Mouse (Mus musculus) embryonic facial prominence, embryonic 11.5 days (tissue): Measurements from ENCODE around the gene Cdc42ep1. TPM values are rescaled to one million over a fixed set of nuclear protein-coding genes. Genes with fewer than 3 reads are reported as not detected.
A peak's percentile ranks its signal among the peaks of the same experiment; 100 is the strongest.

ENCODE experiments used
- ATAC-seq: fragments of 200-750 bp; cut with Nextera tagmentation; replicated peaks from 2 replicates; pipeline ENCODE4 v1.8.0; 2017; ENCODE audit warnings: low read depth; ENCODE audit not compliant: insufficient number of reproducible peaks, low FRiP score, low TSS enrichment
- DNase-seq: peaks from one replicate; pipeline ENCODE4 v3.0.0-alpha.2; 2015; ENCODE audit warnings: low spot score
- H3K27ac ChIP-seq: fragments of 300-500 bp; sonication (generic); replicated peaks from 2 replicates; pipeline ENCODE4 v1.5.1; 2014; ENCODE audit warnings: mild to moderate bottlenecking, low read depth, low read length, control low read depth
- H3K27me3 ChIP-seq: fragments of 300-500 bp; sonication (generic); 2 replicates; pipeline ENCODE4 v1.6.1; 2014; ENCODE audit warnings: mild to moderate bottlenecking, low read length, moderate library complexity, mixed read lengths; ENCODE audit not compliant: control insufficient read depth, insufficient read depth
- H3K36me3 ChIP-seq: fragments of 300-500 bp; sonication (generic); replicated peaks from 2 replicates; pipeline ENCODE4 v1.6.1; 2014; ENCODE audit warnings: low read depth, mild to moderate bottlenecking, low read length, moderate library complexity, mixed read lengths; ENCODE audit not compliant: control insufficient read depth, insufficient read depth
- H3K4me1 ChIP-seq: fragments of 300-500 bp; sonication (generic); 2 replicates; pipeline ENCODE4 v1.6.1; 2014; ENCODE audit warnings: low read length, mixed read lengths; ENCODE audit not compliant: control insufficient read depth, insufficient read depth
- H3K4me2 ChIP-seq: fragments of 300-500 bp; sonication (generic); 2 replicates; pipeline ENCODE4 v1.6.1; 2014; ENCODE audit warnings: low read depth, mild to moderate bottlenecking, control low read depth, low read length, moderate library complexity
- H3K4me3 ChIP-seq: fragments of 300-500 bp; sonication (generic); 2 replicates; pipeline ENCODE4 v1.5.1; 2014; ENCODE audit warnings: low read depth, low read length, control low read depth
- H3K9ac ChIP-seq: fragments of 300-500 bp; sonication (generic); replicated peaks from 2 replicates; pipeline ENCODE4 v1.6.1; 2014; ENCODE audit warnings: mild to moderate bottlenecking, control low read depth, low read length
- H3K9me3 ChIP-seq: fragments of 300-500 bp; sonication (generic); replicated peaks from 2 replicates; pipeline ENCODE4 v1.6.1; 2016; ENCODE audit warnings: mild to moderate bottlenecking, low read length, inconsistent platforms, mixed read lengths; ENCODE audit not compliant: control insufficient read depth
- WGBS: fragments of 180-500 bp; shearing (Covaris S2); extraction: QIAGEN DNeasy Blood & Tissue Kit; methylation state at CpG from one replicate; pipeline ENCODE4 v1.1.7; 2014; 5-methylcytosine and 5-hydroxymethylcytosine counted together
- polyA plus RNA-seq: library from polyadenylated mRNA; unstranded; fragments of >200 nt; fragmentation: Nextera tagmentation; extraction: Ambion mirVana; gene quantifications from 2 replicates; pipeline ENCODE4 v1.2.1, GENCODE M21; 2014

Cdc42ep1 gene
- polyA plus RNA-seq, 1 experiment from 2014 or later: 11.3 TPM

DNA sequence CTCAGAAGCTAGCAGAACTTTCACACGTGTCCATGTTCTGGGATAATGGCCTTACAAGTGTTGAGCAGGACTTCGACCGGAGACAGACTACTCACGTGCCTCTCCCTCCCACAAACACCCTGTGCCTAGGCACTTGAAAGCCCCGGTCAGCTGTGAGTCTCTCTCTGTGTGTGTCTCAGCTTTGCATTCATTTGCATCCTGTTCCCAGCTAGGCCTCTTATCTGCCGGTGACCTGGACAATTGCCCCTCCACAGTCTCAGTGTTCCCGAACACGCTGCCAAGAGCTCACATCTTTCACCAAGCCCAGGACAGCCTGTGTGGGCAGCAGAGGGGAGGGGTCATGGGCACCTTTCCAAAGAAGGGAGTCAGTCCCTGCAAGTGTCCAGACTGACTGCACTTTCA lies 38.9 kb upstream of the Cdc42ep1 start:
- Histone ChIP-seq H3K9me3 (no peaks in the 10 kb centered on the region), H3K4me2 (no peak overlapping the region; the same call in 1 of the 2 replicates), H3K27me3 (peaks cover 31% of the 10 kb centered on the region), H3K27ac (no peak overlapping the region), H3K9ac (no peak overlapping the region), H3K4me1 (peaks cover 10% of the 10 kb centered on the region), H3K4me3 (no peak overlapping the region), H3K36me3 (no peaks in the 10 kb centered on the region)
- 2% methylated on average over 8 of the region's 8 CpGs for WGBS
- DNase-seq: no peak
- ATAC-seq: 0 out of 2 replicates have a peak, but pooled peaks have one; percentile 12

GRCm38 (mm10) chr15:78804326-78804725 lies 38.1 kb upstream of the Cdc42ep1 start:
- no peak overlapping the region for H3K4me2 ChIP-seq
- ATAC-seq (no peak), DNase-seq (no peak)
- no peak overlapping the region for H3K9ac ChIP-seq
- 7% methylated on average over 6 of the region's 6 CpGs for WGBS
- H3K4me1 ChIP-seq: peaks cover 7% of the 10 kb centered on the region
- no peaks in the 10 kb centered on the region for H3K36me3 ChIP-seq
- no peaks in the 10 kb centered on the region for H3K9me3 ChIP-seq
- no peak overlapping the region for H3K27ac ChIP-seq
- peaks cover 31% of the 10 kb centered on the region for H3K27me3 ChIP-seq
- H3K4me3 ChIP-seq: no peak overlapping the region

- H3K36me3 ChIP-seq: no peaks in the 10 kb centered on the region
- no peak overlapping the region for H3K27ac ChIP-seq
- peaks cover 7% of the 10 kb centered on the region for H3K4me1 ChIP-seq
- WGBS: 67% methylated on average over 2 of the region's 2 CpGs
- peaks cover 31% of the 10 kb centered on the region for H3K27me3 ChIP-seq
- H3K9me3 ChIP-seq: no peaks in the 10 kb centered on the region
- H3K4me3 ChIP-seq: no peak overlapping the region
- H3K4me2 ChIP-seq: no peak overlapping the region
- DNase-seq (no peak), ATAC-seq (no peak)
- no peak overlapping the region for H3K9ac ChIP-seq
These were observed 37.1 kb upstream of the Cdc42ep1 start for GRCm38 (mm10) chr15:78805351-78805750.

DNA sequence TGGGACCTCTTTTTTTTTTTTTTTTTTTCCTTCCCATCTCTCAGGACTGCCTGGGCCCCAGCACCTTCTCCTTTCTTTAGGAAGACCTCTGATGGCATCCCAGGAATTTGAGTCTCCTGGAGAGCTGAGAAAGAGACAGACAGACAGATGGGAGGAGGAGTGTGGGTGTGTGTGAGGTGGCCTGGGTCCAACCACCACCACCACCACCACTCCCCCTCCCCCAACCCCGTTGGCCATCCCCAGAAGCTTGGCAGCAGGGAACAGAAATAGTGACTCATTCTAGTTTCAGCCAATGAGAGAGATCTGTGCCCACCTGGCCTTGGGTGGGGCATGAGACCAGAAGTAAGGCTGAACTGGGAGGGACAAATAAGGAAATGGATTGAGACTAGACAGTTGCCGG lies 35.8 kb upstream of the Cdc42ep1 start:
- DNase-seq (no peak), ATAC-seq (no peak)
- H3K4me1 ChIP-seq: peaks cover 7% of the 10 kb centered on the region
- H3K9ac ChIP-seq: no peak overlapping the region
- peaks cover 27% of the 10 kb centered on the region for H3K27me3 ChIP-seq
- no peaks in the 10 kb centered on the region for H3K9me3 ChIP-seq
- no peaks in the 10 kb centered on the region for H3K36me3 ChIP-seq
- no peak overlapping the region for H3K4me3 ChIP-seq
- 44% methylated on average over 2 of the region's 2 CpGs for WGBS
- H3K4me2 ChIP-seq: no peak overlapping the region
- no peak overlapping the region for H3K27ac ChIP-seq

GRCm38 (mm10) chr15:78807141-78807540 lies 35.3 kb upstream of the Cdc42ep1 start:
- H3K36me3 ChIP-seq: no peaks in the 10 kb centered on the region
- H3K4me3 ChIP-seq: no peak overlapping the region
- peaks cover 7% of the 10 kb centered on the region for H3K4me1 ChIP-seq
- ATAC-seq (no peak), DNase-seq (no peak)
- no peaks in the 10 kb centered on the region for H3K9me3 ChIP-seq
- 65% methylated on average over 3 of the region's 3 CpGs for WGBS
- H3K9ac ChIP-seq: no peak overlapping the region
- H3K27me3 ChIP-seq: peaks cover 22% of the 10 kb centered on the region
- no peak overlapping the region for H3K27ac ChIP-seq
- no peak overlapping the region for H3K4me2 ChIP-seq

DNA sequence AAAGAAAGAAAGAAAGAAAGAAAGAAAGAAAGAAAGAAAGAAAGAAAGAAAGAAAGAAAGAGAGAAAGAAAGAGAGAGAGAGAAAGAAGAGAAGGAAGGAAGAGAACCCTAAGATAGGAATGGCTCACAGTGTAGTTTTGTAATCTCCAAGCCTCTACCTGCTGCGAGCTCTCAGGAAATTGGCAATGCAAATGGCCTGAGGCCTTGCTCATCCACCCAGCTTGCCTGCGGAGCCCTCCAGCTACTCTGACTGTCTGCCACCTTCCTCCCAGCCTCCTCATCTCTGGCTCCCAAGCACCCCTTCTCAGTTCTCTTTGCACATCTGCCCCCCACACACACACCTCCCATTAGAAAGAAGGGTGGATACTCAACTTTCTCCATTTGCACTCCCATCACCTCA lies 33.4 kb upstream of the Cdc42ep1 start:
- no peaks in the 10 kb centered on the region for H3K36me3 ChIP-seq
- H3K27me3 ChIP-seq: peaks cover 4% of the 10 kb centered on the region; the same call in 1 of the 2 replicates
- H3K9ac ChIP-seq: no peak overlapping the region
- WGBS: 69% methylated on average over 2 of the region's 2 CpGs
- no peaks in the 10 kb centered on the region for H3K4me1 ChIP-seq
- no peak overlapping the region for H3K4me2 ChIP-seq
- H3K9me3 ChIP-seq: no peaks in the 10 kb centered on the region
- no peak overlapping the region for H3K27ac ChIP-seq
- H3K4me3 ChIP-seq: no peak overlapping the region
- DNase-seq (no peak), ATAC-seq (no peak)

GRCm38 (mm10) chr15:78809739-78810138 lies 32.7 kb upstream of the Cdc42ep1 start:
- Histone ChIP-seq H3K4me2 (no peak overlapping the region), H3K9me3 (no peaks in the 10 kb centered on the region), H3K36me3 (no peaks in the 10 kb centered on the region), H3K9ac (no peak overlapping the region), H3K27ac (no peak overlapping the region), H3K27me3 (no peaks in the 10 kb centered on the region), H3K4me1 (no peaks in the 10 kb centered on the region), H3K4me3 (no peak overlapping the region)
- DNase-seq (no peak), ATAC-seq (no peak)
- 62% methylated on average over 9 of the region's 9 CpGs for WGBS

DNA sequence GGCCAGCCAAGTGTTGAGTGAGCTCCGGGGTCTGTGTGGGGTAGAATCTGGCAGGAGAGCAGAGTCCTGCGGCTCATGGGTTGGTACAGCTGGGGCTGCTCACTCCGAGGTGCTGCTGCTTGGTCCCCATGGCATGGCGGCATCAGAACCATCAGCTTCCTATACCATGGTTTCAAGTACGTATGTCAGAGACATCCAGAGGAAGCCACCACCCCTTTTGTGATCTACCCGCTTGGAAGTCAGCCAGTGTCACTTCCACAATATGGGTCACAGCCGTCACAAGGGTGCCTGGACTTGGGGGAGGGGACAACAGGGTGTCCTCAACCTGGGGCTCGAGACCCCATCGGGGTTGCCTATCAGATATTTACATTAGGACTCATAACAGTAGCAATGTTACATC lies 32.3 kb upstream of the Cdc42ep1 start:
- no peak for DNase-seq
- Histone ChIP-seq H3K9ac (no peak overlapping the region), H3K36me3 (no peaks in the 10 kb centered on the region), H3K9me3 (no peaks in the 10 kb centered on the region), H3K27ac (no peak overlapping the region), H3K27me3 (no peaks in the 10 kb centered on the region), H3K4me1 (no peaks in the 10 kb centered on the region), H3K4me3 (no peak overlapping the region), H3K4me2 (no peak overlapping the region)
- no peak for ATAC-seq
- WGBS: 80% methylated on average over 9 of the region's 9 CpGs
